Mouse (Mus musculus) kidney, postnatal 10 days (tissue): ENCODE data around the gene Rnf216.

Experiments used
- DNase-seq: peaks from one replicate; pipeline ENCODE4 v3.0.0; 2021; ENCODE audit warnings: mixed read lengths

The Rnf216 gene

GRCm38 (mm10) chr5:143052677-143053076 lies 60.1 kb downstream of the Rnf216 start:
- no peak for DNase-seq

- DNase-seq, result no peak
Observed at GRCm38 (mm10) chr5:143051851-143052250, 60.9 kb downstream of the Rnf216 start.

GRCm38 (mm10) chr5:143050273-143050672 lies 62.5 kb downstream of the Rnf216 start:
- no peak for DNase-seq

DNA sequence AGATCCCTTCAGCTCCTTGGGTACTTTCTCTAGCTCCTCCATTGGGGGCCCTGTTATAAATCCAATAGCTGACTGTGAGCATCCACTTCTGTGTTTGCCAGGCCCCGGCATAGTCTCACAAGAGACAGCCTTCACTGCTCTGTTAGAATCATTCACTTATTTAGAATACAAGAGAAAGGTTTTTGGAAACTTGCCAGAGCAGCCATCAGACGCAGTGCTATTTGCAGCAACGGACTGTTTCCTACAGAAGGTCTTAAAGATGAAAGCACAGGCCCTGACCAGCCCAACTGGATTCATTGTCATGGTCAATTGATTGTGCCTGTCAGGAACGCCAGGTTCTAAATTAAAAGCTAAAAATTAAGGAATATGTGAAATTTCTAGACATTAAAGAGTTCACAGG lies 63.0 kb downstream of the Rnf216 start:
- DNase-seq, result peak; percentile 47

DNA sequence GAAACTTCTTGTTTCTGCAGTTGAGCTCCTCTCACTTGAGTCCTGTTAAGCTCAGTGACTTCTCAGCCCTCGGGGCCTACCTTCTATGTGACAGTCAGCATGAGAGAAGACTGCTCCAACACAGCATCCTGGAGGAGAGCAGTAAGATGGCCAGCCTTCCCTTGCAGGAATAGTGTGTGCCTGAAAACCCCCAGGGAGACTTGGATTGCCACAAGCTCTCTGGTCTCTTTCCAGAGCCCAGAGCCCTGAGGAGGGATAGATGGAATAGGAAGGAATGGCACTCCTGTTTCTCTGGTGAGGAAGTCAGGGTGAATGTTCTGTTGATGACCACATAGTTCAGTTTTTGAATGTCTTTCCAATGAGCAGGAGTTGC lies 63.8 kb downstream of the Rnf216 start:
- DNase-seq, result no peak

- DNase-seq, result peak; percentile 50
Observed at GRCm38 (mm10) chr5:143048232-143049012, 64.4 kb downstream of the Rnf216 start.

DNA sequence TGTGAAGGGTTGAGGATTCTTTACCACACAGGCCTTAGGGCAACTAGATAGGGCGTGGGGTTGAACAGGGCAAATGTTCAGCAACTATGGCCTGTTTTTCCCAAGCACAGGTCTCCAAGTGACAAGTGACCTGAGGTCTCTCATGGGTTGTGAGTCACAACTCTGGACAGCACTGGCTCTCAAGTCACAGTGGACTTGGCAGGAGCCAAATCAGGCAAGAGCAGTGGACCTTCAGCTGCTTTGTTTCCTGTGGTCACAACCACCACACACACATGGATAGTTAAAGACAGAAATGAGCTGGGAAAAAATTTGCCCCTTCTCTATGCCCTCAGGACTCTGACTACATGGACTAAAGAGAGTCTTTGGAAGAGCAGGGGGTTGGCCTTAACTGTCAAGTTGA lies 65.2 kb downstream of the Rnf216 start:
- no peak for DNase-seq

DNA sequence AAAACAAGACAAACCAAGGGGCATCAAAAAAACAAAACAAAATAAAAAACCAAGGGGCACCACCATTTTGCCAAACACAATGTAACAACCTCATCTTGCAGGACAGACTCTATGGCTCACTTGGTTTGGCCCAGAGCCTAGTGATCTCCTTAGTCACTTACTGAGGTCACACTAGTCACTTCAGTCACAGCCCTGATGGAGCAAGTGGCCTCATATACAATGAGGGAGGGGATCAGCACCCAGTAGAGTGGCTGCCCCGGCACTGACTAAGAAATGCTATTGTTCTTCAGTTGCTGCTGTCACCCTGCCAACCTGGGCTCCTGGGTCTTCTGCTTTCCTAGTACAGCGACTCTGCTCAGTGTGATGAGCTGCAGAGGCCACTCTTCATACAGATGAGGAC lies 68.9 kb downstream of the Rnf216 start:
- no peak for DNase-seq

- DNase-seq, result peak; percentile 46
Observed at GRCm38 (mm10) chr5:143043285-143043684, 69.5 kb downstream of the Rnf216 start.

- DNase-seq, result no peak
Observed at GRCm38 (mm10) chr5:143038794-143039193, 74.0 kb downstream of the Rnf216 start.

GRCm38 (mm10) chr5:143037201-143037600 lies 75.6 kb downstream of the Rnf216 start:
- DNase-seq, result no peak

GRCm38 (mm10) chr5:143036052-143036451 lies 76.7 kb downstream of the Rnf216 start:
- DNase-seq, result peak; percentile 29

DNA sequence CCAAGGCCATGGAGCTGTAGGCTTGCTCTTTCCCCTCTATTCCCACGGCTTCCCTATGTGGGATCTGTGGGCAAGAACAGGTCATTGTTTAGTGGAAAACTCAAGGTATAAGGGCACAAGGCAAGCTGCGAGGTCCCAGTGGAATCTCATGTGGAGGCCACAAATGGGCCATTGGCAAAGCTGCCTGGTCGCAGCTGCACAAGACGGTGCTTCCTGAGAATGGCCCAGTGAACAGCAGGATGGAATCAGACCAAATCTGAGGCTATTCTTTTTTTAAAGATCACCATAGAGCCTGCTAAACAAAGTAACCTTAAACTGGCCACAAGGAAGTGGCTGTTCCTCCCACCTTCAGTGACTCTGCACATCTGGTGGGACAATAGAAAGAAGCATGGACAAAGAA lies 77.5 kb downstream of the Rnf216 start:
- DNase-seq, result peak; percentile 31

GRCm38 (mm10) chr5:143034108-143034507 lies 78.7 kb downstream of the Rnf216 start:
- DNase-seq, result no peak

DNA sequence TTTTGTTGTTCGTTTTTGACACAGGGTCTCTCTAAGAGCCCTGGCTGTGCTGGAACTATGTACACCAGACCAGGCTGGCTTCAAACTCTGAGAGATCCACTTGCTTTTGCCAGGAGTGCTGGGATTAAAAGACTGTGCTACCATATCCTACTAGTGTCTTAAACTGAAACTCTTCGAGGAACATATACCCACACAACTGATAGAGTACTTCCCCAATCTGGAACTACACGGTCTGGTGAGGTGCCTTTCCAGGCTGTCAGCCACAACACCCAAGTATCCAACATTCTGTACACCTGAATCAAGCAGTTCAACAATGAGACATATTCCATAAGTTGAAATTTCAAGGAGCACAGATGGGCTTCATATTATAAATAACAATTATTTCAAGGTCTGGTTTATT lies 79.5 kb downstream of the Rnf216 start:
- DNase-seq, result no peak

GRCm38 (mm10) chr5:143032639-143033146 lies 80.1 kb downstream of the Rnf216 start:
- no peak for DNase-seq

- peak; percentile 24 for DNase-seq
Observed at GRCm38 (mm10) chr5:143031681-143032080, 81.1 kb downstream of the Rnf216 start.

DNA sequence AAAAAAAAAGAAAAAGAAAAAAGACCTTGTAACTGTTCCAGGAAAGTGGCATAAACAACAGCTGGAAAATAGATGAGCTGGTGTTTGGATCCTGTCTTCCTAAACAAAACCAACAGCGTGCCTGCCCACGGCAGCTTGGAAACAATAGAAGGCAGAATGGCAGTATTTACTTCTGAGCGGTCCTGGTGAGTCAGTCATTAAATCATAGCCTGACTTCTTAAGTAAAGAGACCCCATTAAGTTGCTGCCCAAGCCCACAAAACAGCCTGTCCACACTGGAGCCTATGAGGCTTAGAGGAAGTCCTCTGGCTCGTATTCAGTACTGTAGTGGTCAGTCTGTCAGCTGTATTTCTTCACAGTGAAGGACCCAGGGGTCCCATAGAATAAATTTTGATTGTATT lies 81.6 kb downstream of the Rnf216 start:
- peak; percentile 23 for DNase-seq

DNA sequence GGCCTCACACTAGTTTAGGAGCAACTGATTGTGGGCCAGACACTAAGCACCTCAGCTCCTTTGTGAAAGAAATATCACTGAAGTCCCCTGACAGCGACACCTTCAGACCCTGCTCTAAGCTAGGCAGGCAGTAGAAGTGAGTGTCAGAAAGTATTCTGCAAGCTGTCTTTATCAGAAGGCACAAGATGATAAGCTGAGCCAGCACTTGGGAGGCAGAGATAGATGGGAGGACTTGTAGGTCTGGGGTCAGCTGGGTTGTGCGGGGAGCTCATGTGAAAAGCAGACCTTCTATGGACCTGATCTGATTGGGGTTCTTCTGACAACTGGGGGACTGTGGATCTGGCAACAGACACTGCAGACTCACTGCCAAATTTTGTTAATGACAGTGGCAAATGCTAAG lies 88.9 kb downstream of the Rnf216 start:
- no peak for DNase-seq

DNA sequence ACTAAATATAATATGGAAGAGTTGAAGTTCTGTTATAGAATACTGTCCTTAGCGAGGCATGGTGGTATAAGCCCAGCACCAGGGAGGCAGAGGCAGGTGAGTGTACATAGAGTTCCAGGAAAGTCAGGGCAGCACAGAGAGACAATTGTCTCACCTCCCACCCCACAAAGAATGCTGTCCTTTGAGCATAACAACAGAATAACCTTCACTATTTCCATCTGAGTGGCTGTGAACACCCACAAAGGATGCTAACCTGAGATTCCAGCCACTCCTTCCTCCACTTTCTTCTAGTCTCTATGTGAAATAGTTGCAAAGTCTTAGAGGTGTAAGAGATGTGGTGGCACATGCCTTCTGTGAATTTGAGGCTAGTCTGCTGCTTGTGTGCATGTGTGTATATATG lies 89.8 kb downstream of the Rnf216 start:
- DNase-seq, result no peak

- peak; percentile 40 for DNase-seq
Observed at GRCm38 (mm10) chr5:143017401-143017800, 95.4 kb downstream of the Rnf216 start.

DNA sequence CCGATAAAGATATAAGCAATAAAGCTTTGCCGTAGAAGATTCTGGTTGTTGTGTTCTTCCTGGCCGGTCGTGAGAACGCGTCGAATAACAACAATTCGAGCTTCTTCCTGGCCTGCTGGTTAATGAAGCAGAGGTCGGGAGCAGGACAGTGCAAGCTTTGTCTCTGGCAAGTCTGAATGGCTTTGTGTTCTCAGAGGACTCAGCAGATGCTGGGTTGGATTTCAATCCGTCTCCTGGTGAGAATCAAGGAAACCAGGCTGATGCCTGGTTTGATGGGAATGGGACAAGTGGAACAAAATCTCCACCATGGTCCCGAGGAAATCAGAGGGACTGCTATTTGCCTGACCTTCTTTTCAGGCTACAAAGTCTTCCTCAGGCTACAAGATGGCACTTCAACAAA lies 103.4 kb downstream of the Rnf216 start:
- DNase-seq, result no peak

GRCm38 (mm10) chr5:143000654-143001500 lies 111.9 kb downstream of the Rnf216 start:
- DNase-seq, result peak; percentile 77

DNA sequence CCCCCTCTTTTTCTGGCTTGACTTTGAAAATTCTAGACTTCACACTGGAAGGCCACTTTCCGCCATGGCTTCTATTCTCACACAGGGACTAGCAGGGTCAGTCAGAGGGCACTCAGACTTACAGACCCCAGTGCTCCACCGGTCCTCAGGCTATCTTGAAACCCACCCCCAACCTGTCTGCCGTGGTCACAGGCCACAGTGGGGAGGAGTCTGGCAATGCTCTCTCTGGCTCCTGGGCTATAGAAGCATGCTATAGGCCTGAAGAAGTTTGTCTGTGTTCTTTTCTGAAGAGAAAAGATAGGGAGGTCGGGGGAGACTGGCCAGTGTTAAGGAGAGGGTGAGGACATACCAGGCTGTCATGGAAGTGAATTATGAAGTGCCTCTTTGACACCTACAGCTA lies 112.7 kb downstream of the Rnf216 start:
- DNase-seq, result no peak
